Mouse (Mus musculus): ENCODE results near the gene Lifr.

DNA sequence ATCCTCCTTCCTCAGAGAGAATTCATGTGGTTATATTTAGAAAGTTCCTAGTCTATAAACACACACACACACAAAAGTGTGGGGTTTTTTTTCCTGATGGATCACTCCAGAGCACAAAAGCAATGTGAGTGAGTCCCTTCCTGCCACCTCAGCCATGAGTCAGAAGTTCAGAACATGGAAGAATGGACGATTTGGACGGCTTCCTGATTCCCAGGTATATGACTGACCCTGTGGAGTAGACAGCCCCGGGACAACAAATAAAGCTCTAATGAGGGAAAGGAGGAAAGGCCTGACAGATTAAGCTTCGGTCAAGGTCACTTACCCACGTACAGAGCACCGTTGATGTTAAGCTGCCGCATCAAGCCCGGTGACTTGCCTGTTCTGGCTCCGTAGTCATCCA is 117.8 kb downstream of the Lifr start:
- TF ChIP-seq POLR2A (IDR thresholded peaks at IDR 0.05; ENCODE audit: low read depth, low read length), result no peak
- no peak for TF ChIP-seq CTCF (IDR thresholded peaks at IDR 0.05; ENCODE audit: extremely low read depth, insufficient read depth, insufficient read length, insufficient replicate concordance)

Data from spleen, adult 2 months (tissue).